Mouse (Mus musculus) heart, postnatal 0 days (tissue): ENCODE measurements around the gene Plscr5.

Experiments used
- CTCF ChIP-seq: IDR thresholded peaks from 2 replicates; pipeline ENCODE4 v1.5.1; 2016; ENCODE audit warnings: antibody characterized with exemption, control low read depth, low read depth
- EP300 ChIP-seq: IDR thresholded peaks from 2 replicates; pipeline ENCODE4 v1.6.1; 2016; ENCODE audit warnings: antibody characterized with exemption, low read depth

DNA sequence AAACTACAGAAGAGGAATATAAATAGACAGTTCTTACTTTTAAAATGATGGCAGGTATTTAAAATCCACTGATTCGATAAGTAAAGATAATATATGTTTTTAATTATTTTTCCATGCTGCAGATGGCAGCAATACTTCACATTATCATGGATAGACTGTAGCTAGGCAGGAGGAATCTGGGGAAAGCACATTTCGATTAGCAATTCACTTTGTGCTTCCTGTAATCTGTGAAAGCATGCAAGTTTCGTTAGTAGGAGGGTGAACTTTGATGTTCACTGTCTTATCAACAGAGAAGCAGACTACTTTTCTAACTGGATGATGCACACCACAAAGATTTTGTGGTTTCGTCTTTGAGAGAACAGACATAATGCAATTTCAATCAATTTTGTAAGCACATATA is 24.7 kb downstream of the Plscr5 start:
- TF ChIP-seq CTCF, result peak; percentile 39
- TF ChIP-seq EP300, result no peak
